Mouse (Mus musculus) heart, adult 2 months (tissue): ENCODE measurements around the gene Cd44. TPM values are rescaled to one million over a fixed set of nuclear protein-coding genes. Genes with fewer than 3 reads are reported as not detected.

Experiments used
- DNase-seq, 2 experiments: peaks; one replicate each; pipeline ENCODE4 v3.0.0; 2021
- H3K27ac ChIP-seq: fragments of 200-600 bp; 2 replicates; pipeline ENCODE4 v1.8.1; 2022
- H3K27me3 ChIP-seq: fragments of 200-500 bp; 2 replicates; pipeline ENCODE4 v1.6.1; 2012; ENCODE audit warnings: mild to moderate bottlenecking, low read length, inconsistent platforms, mixed read lengths; ENCODE audit not compliant: control insufficient read depth, insufficient read depth
- H3K36me3 ChIP-seq: fragments of 200-500 bp; 2 replicates; pipeline ENCODE4 v1.6.1; 2012; ENCODE audit warnings: low read length, inconsistent platforms; ENCODE audit not compliant: control insufficient read depth, insufficient read depth
- H3K4me1 ChIP-seq: fragments of 200-500 bp; 2 replicates; pipeline ENCODE4 v1.6.1; 2011; ENCODE audit warnings: low read length; ENCODE audit not compliant: control insufficient read depth, insufficient read depth
- H3K4me3 ChIP-seq: fragments of 200-600 bp; 2 replicates; pipeline ENCODE4 v1.8.1; 2022
- H3K79me2 ChIP-seq: fragments of 200-500 bp; replicated peaks from 2 replicates; pipeline ENCODE4 v1.6.1; 2012; ENCODE audit warnings: mild to moderate bottlenecking, inconsistent platforms, low read length, moderate library complexity, mixed read lengths; ENCODE audit not compliant: control insufficient read depth, insufficient read depth
- H3K9ac ChIP-seq: fragments of 200-500 bp; 2 replicates; pipeline ENCODE4 v1.6.1; 2012; ENCODE audit warnings: low read depth, mild to moderate bottlenecking, control low read depth, inconsistent platforms, low read length, mixed read lengths
- CTCF ChIP-seq: fragments of 200-600 bp; IDR thresholded peaks from 2 replicates; pipeline ENCODE4 v1.8.1; 2022; ENCODE audit warnings: antibody characterized with exemption, mild to moderate bottlenecking, moderate library complexity
- EP300 ChIP-seq: fragments of 200-500 bp; IDR thresholded peaks from 2 replicates; pipeline ENCODE4 v1.6.1; 2011; ENCODE audit warnings: low read depth, low read length, control low read depth; ENCODE audit not compliant: insufficient read depth
- POLR2A ChIP-seq: fragments of 200-500 bp; IDR thresholded peaks from 2 replicates; pipeline ENCODE4 v1.6.1; 2011; ENCODE audit warnings: mild to moderate bottlenecking, low read depth, low read length, control low read depth; ENCODE audit not compliant: insufficient read depth
- WGBS: fragments of 180-500 bp; shearing (Covaris S2); methylation state at CpG from one replicate; pipeline ENCODE4 v1.1.7; 2018; 5-methylcytosine and 5-hydroxymethylcytosine counted together
- intact Hi-C: fragments of 180-260 bp; cut with DNase I; formaldehyde crosslinking; loops from one replicate; pipeline ENCODE4 v1.15.1; 2025
- polyA plus RNA-seq: library from polyadenylated mRNA; depleted of rRNA; stranded (reverse); fragments of >200 nt; gene quantifications from 2 replicates; pipeline ENCODE4 v1.2.3, GENCODE M21; 2012
- total RNA-seq, 2 experiments: library from RNA; stranded (reverse); gene quantifications; 2 replicates each; pipeline ENCODE4 v1.2.3; 2021

Cd44 gene
- total and polyA plus RNA-seq, 3 experiments = 8.4 to 10.8 (median 9.1) TPM

DNA sequence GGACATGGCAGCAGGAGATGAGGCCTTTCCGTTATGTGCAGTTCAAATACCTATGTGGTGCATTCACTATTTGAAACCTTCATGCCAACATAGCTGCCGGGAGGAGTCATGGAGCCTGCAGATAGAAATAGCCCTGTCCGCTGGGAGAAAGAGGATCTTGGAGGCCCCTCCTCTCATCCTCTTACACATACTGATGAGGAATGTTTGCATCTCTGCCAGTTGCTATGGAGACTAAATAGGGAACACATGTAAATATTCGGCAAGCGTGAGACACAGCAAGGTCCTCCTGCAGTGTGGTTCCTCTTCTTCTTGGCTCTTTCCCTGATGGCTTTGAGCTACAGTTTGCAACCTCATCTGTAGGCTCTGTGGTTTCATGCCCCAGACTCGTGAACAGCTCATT, 42.5 kb upstream of the Cd44 start:
- WGBS = 40% methylated on average over 6 of the region's 6 CpGs
- peak in 1 of 2 experiments; percentile 56 for DNase-seq
- no peaks in the 10 kb centered on the region for H3K79me2 ChIP-seq
- H3K27ac ChIP-seq = no peak overlapping the region
- TF ChIP-seq CTCF (no peak), POLR2A (no peak), EP300 (no peak)
- no peaks in the 10 kb centered on the region for H3K4me1 ChIP-seq
- intact Hi-C loops = no loop called here
- no peaks in the 10 kb centered on the region for H3K36me3 ChIP-seq
- H3K27me3 ChIP-seq = no peaks in the 10 kb centered on the region
- H3K4me3 ChIP-seq = no peak overlapping the region
- no peak overlapping the region for H3K9ac ChIP-seq

DNA sequence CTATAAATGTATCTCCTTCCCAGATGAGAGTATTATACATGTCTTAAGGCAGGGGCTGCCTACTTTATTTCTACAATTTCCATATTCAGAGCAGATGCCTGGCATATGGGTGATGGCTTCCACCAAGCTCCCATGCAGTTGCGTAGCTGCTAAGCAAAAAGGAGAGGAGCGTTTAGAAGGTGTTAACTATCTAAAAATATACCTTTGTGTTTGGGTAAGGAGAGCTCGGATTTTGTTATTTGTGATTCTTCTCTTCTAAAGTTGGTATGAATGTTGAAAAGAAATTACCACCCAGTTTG, 41.3 kb upstream of the Cd44 start:
- no peaks in the 10 kb centered on the region for H3K4me1 ChIP-seq
- no peak overlapping the region for H3K9ac ChIP-seq
- no peak for DNase-seq
- H3K36me3 ChIP-seq = no peaks in the 10 kb centered on the region
- intact Hi-C loops = no loop called here
- no peaks in the 10 kb centered on the region for H3K27me3 ChIP-seq
- no peak overlapping the region for H3K27ac ChIP-seq
- no peaks in the 10 kb centered on the region for H3K79me2 ChIP-seq
- no peak for TF ChIP-seq EP300
- no peak for TF ChIP-seq CTCF
- WGBS = 85% methylated on average over 3 of the region's 3 CpGs
- no peak overlapping the region for H3K4me3 ChIP-seq

DNA sequence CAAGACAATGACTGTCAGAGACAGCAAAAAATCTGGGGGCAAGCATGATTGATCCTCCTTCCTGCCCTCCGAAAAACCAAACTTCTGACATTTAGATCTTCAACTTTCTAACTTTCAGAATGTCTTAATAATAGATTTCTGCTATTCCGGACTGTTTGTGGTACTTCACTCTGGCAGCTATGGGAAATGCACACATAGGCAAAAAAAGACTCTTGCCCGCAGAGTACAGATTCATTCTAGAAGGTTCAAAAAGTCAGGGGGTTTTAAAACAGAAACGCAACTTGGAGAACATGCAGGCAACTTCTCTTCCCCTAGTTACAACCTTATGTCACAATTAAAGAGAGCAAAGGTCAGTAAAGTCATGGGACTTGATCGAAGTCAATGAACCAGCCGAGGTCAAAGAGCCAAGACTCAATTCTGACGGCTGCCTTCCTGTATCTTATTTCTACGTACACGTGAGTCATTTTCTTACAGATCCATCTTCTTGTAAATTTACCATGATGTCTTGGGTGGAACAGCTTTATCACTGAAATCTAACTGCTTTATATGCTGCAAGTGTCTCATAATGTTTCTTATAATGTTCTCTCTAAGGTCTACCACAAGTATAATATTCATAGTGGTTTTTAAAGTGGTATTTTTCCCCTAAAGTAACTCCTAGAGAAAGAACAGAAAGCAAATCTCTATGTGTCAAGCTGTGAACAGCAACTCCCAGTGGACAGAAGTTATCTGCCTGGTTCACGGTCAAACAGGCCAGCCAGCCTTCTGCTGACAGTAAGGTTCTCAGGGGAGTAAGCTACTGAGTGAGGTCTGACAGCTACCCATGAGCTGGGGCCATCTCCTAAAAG, 40.7 kb upstream of the Cd44 start:
- H3K79me2 ChIP-seq = no peaks in the 10 kb centered on the region
- H3K27me3 ChIP-seq = no peaks in the 10 kb centered on the region
- TF ChIP-seq POLR2A (no peak), CTCF (no peak), EP300 (no peak)
- no peak overlapping the region for H3K27ac ChIP-seq
- no peak overlapping the region for H3K9ac ChIP-seq
- no peaks in the 10 kb centered on the region for H3K4me1 ChIP-seq
- H3K36me3 ChIP-seq = no peaks in the 10 kb centered on the region
- WGBS = 66% methylated on average over 10 of the region's 10 CpGs
- intact Hi-C loops = no loop called here
- DNase-seq = no peak
- H3K4me3 ChIP-seq = no peak overlapping the region

- Histone ChIP-seq H3K4me3 (no peak overlapping the region), H3K9ac (no peak overlapping the region), H3K27me3 (no peaks in the 10 kb centered on the region), H3K36me3 (no peaks in the 10 kb centered on the region), H3K79me2 (no peaks in the 10 kb centered on the region), H3K27ac (no peak overlapping the region), H3K4me1 (peaks cover 2% of the 10 kb centered on the region; the same call in 1 of the 2 replicates)
- TF ChIP-seq CTCF (no peak), POLR2A (no peak), EP300 (no peak)
- no peak for DNase-seq
- intact Hi-C loops = no loop called here
- 58% methylated on average over 8 of the region's 8 CpGs for WGBS
These were observed 39.4 kb upstream of the Cd44 start for GRCm38 (mm10) chr2:102940813-102941361.

- TF ChIP-seq CTCF (no peak), EP300 (no peak), POLR2A (no peak)
- no peak overlapping the region for H3K4me3 ChIP-seq
- intact Hi-C loops = no loop called here
- no peak overlapping the region for H3K9ac ChIP-seq
- H3K27me3 ChIP-seq = no peaks in the 10 kb centered on the region
- H3K36me3 ChIP-seq = no peaks in the 10 kb centered on the region
- H3K27ac ChIP-seq = no peak overlapping the region
- WGBS = 90% methylated on average over 8 of the region's 8 CpGs
- H3K4me1 ChIP-seq = peaks cover 2% of the 10 kb centered on the region; the same call in 1 of the 2 replicates
- no peaks in the 10 kb centered on the region for H3K79me2 ChIP-seq
- DNase-seq = no peak
These were observed 38.7 kb upstream of the Cd44 start for GRCm38 (mm10) chr2:102940158-102940557.

- Histone ChIP-seq H3K36me3 (no peaks in the 10 kb centered on the region), H3K4me1 (peaks cover 2% of the 10 kb centered on the region; the same call in 1 of the 2 replicates), H3K9ac (no peak overlapping the region), H3K79me2 (no peaks in the 10 kb centered on the region), H3K27me3 (no peaks in the 10 kb centered on the region), H3K27ac (no peak overlapping the region), H3K4me3 (no peak overlapping the region)
- peak; percentile 42 to 51 for DNase-seq
- WGBS = 55% methylated on average over 3 of the region's 3 CpGs
- TF ChIP-seq EP300 (no peak), CTCF (no peak), POLR2A (no peak)
- intact Hi-C loops = no loop called here
These were observed 35.4 kb upstream of the Cd44 start for GRCm38 (mm10) chr2:102936886-102937285.
